Mouse (Mus musculus) layer of hippocampus, adult 8-10 months (tissue): ENCODE measurements at regions not wholly inside any gene's neighbourhood (a gene's known extent, or its start where the extent isn't known, plus 50 kb on each side); places are given as distances from the start of the nearest gene placed in this dataset.
A peak's percentile ranks its signal among the peaks of the same experiment; 100 is the strongest.

Experiments
- DNase-seq, 2 experiments: peaks; one replicate each; pipeline ENCODE4 v3.0.0; 2022; ENCODE audit warnings: low spot score in 2 of 2

DNA sequence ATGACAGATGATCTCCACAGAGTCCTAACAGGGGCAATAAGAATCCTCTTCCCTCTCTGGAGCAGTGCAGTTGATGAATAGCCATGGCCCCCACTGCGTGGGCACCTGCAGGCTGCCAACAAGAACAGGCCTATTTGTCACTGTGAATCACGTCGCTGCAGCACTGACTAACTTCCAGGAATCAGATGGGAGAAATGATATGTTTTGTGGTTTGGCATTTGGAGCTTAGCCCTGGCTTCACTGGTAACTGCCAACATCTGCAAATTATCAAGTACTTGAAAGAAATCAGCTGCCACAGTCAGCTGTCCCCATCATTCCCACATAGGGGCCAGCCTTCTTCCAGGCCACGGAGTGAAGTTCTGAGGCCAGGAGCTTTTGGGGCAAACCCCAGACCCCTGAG, 142.8 kb downstream of the Ets2 start:
- DNase-seq, result peak; percentile 33 to 39

DNA sequence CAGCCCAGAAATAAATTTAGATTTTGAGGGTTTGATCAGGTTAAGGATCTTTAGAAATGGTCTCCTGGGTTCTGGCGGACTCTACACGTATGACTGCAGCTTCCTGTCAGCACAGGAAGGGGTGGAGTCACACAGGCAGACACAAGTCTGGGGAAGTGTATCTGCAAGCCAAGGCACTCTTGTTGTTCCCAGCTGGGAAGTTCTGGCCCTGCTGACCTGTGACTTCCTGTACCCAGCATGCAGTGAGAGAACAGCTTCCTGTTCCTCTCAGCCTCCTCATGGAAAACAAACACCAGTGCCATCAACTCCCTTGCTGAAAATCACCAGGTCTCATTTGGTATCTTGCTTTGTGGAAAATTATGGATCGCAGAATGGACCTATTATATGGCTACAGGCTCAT, 140.9 kb downstream of the Ets2 start:
- DNase-seq, result no peak

DNA sequence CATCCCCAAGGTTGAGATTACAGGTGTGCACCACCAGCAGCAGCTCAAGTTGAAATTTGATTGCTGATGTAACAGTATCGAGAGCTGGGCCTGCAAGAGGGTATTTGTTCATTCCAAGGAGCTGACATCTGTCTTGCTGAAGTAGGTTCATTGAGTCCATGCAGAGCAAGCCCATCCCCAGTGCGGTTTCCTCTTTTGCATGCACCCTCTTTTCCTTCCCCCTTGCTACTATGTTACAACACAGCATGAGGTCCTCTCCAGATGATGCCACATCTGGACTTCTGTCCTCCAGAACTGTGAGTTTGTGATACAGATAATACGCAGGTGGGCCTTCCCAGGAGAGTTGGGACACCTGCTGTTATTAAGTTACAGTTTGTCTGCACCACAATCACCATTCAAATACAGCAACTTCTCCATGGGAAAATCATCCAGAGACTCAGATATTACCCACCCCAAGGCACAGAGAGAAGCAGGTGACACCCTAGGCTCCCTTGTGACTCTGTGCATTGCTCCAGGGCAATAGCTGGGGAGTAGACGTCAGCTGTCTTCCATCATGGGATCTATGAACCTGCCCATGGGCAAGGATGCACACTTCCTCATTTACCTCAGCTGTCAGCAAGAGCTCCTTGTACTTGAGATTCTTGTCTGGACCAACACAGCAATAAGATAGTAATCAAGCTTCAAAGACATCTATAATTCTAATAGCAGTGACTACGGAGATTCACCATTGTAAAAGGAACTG, 137.8 kb downstream of the Ets2 start:
- no peak for DNase-seq

DNA sequence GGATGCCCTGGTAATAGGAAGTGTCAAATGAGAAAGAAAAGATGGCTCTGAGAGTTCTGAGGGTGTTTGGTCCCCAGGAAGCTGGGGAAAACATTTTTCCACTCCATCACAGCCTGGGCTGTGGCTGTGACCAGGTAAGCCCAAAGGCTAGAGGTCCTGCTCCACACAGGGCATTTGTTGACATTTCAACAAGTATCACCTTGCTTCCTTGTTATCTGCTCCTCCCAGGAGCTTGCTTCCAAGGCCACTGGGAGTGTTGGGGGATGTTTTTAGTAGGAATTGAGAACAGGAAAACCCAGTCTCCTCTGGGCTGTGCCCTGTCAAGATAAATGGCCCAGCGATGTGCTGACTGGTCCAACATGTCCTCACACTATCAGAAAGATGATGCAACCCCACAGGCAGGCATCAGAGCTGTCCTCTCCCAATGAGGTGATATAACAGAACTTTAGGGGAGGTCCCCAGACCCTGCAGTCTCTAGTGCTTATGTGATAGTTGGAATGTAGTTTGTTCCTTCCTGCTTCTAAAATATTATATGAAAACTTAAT, 137.1 kb downstream of the Ets2 start:
- DNase-seq, result no peak

DNA sequence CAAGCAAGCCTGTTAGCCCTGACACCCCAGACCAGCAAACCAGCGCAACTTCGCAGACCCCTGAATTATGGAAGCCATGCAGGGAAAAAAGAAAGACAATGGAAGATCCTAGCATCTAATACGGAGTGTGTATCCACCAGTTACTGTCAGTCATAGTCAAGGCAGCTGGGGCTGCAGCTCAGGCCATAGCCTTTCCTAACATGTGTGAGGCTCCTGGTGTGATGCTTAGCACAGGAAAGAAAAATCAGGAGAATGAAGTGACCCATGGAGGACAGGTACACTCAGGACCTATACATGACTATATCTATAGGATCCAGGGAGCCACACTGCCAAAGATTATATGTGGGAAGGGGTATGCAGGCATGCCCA, 136.6 kb downstream of the Ets2 start:
- DNase-seq, result no peak

DNA sequence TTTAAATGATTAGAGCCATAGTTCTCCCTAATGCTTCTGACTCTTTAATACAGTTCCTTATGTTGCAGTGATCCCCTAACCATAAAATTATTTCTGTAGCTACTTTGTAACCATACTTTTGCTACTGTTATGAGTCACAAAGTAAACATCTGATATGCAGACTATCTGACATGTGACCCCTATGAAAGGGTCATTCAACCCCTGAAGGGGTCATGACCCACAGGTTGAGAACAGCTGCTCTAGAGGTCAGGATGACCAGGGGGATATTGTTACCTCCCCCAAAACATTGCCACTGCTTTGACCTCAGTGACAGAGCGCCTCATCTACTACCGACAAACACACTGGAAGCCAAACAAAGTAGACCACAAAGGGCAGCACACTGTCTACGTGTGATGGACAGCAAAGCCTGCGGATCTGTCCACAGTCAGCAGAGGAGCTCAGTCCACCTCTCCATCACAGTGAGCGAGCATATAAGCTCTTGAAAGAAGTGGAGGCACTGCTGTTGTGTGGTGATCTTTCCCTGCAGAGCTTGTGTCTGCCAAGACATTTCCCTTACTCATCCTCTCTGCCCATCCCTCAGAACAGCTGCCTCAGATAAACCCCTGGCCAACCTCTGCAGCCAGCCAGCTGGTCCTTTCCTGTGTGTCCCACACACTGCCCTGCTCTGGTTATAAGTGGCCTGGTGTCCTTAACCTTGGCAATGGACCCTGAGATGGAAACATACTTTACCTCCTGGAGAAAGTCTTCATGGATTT, 136.0 kb downstream of the Ets2 start:
- DNase-seq, result no peak

DNA sequence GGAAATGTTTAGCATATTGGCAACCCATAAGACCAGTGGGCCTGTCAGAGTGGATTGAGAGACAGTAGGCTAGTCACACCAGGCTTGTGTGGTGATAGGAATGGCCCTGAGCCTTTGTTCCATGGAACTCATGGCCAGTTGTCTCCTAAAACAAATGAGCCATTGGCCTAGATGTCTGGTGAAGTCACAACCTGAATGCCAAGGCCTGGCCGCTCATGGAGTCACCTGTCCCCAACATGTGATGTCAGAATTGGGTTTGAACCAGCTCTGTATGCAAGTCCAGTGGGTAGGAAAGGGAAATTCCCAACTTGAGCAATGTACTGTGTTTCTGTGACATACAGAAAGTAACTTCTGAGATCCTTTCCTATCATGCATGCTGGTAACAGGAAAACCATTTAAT, 134.1 kb downstream of the Ets2 start:
- no peak for DNase-seq

DNA sequence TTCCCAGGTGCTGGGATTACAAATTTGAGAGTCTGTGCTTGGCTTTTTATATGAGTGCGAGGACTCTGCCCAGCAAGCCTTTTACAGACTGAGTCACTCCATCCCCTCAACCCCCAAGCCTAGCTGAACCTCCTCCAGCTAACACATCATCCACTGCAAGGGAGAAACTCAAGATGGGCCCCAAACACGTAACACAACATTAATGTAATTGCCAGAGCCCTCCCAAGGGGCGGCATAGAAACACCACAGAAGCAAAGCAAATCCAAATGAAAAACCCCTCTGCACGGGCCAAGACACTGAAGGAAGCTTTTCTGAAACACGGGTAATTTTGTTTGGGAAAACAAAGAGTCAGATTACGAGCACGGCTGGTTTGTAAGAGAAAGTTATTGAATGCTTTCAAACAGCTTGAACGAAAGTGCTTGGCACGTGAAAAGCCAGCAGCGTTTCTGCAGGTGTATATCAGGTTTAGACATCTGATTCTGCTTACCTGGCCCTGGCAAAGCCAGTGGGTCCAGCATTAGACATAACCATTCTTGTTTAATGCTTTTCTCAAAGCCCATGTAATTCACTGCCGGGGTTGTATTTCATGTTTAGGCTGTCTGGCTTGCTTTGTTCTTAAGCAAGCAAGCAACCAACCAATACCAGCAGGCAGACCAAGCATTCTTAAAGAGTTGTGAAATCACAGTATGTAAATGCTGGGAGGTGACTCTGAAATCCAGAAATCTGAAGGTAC, 132.8 kb downstream of the Ets2 start:
- DNase-seq, result no peak

DNA sequence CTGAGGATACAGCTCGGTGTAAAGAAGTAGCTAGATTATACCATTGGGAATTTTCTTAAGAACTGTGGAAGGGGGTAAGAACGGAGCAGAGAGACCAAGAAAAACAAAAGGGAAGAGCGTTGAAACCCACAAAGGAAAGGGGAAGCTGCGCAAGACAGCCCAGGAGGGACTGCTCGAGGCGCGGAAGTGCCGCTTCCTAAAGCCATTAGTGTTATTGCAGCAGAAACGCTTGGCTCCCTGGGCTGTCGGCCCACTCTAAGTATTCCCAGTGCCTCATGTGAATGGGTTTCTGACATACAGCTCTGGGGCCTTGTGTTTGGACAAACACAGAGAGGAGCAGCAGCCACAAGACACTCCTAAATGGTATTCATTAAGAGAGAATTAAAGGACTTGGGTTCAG, 131.6 kb downstream of the Ets2 start:
- no peak for DNase-seq

DNA sequence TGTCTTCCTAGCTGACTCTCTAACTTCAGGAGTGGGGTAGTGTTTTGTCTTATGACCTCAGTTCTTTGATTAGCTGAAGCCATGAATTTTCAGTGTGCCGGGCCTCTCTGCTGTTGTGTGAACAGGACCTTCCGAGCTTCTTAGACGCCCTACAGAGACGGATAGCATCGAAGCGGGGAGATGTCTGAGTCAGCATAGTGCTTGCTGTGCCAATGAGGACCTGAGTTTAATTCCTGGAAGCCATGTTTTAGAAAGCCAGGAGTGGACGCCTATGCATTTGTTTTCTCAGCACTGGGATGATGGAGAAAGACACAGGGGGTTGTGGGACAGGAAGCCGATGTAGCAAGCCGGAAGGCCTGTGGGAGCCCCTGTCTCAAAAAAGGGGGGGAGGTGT, 130.5 kb downstream of the Ets2 start:
- DNase-seq, result no peak

DNA sequence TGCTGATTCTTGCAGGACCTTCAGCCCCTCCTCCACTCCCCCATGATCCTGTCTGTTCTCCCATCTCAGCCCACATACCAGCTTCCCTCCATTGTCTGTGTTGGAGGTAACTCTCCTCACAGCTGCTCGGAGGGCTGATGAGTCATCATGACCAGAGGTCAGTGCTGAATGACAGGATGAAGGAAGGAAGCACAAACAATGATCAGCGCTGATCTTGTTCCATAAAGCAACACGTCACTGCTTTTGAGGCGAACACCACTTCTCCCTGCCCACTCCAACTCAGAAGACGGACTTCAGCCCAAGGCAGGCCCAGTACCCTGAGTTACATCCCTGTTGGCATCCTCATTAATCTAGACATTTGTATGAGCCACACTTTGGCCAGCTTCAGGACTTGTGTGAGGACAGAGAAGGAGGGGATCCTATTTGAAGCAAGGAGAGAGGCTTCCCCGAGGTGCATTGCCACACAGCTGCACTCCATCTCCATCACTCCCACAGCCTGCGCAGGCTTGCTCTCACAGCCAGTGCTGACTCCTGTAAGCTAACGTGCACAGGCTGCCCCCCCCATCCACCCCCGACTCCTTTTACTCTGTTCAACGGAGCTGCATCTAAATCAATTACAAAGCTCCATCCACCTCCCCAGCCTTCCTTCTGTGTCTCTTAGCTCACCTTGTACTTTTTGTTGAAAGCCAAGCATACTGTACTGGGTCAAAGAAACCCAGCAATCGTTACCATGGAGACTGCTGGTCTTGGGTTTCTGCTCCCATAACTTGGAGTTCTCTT, 129.9 kb downstream of the Ets2 start:
- DNase-seq, result peak in 1 of 2 experiments; percentile 15

DNA sequence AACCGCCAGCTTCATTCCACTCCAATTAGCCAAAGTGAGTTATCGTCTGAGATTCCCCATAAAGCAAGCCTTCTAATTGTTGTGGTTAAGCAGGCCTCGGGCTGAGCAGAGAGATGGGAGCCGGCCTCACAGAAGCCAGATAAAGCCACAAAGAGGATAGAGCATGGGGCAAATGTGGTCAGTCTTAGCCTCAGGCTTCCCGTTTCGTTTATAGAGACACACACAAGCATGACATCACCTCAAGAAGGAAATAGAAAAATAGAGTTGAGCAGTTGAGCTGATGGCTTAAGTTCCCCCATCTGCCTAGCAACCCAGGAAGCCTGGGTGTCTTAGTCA, 125.5 kb downstream of the Ets2 start:
- no peak for DNase-seq

DNA sequence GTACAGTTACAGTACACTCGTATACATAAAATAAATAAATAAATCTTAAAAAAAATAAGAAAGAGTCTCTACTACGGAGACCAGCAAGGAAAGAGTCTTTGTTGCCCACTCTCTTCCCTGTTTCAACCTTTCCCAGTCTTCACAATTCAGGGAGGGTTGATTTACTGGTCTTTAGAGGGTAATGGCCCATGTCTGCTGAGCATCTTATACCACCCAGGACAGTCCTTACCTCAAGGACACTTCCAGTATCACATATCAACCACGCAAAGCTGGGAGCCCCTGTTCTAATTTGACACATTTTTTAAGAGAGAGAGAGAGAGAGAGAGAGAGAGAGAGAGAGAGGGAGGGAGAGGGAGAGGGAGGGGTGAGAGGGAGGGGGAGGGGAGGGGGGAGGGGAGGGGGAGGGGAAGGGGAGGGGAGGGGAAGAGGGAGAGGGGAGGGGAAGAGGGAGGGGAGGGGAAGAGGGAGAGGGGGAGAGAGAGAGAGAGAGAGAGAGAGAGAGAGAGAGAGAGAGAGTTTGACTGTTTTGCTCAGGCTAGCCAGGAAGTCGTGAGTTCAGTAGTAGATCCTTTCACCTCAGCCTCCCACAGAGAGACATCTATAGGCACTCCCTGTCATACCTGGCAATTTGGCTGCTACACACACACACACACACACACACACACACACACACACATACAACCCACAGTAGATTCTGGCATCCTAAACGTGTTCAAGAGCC, 125.0 kb downstream of the Ets2 start:
- DNase-seq, result no peak

DNA sequence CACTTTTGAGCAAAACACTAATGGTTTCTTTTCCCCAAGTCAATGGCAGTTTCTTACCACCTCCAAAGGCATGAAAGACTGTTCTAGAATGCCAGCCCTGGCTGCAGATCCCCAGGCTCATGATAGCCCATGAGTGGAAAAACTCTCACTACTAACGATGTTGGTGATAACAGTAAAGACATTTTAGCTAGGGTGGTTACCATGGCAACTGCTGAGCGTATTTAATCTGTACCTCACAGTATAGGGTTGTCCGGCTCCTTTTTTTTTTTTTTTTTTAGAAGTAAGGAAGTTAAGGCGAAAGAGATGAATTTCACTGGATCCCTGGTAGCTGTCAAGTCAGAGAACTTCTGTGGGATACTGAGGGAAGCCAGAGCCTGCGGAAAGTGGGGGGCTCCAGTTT, 123.8 kb downstream of the Ets2 start:
- no peak for DNase-seq

DNA sequence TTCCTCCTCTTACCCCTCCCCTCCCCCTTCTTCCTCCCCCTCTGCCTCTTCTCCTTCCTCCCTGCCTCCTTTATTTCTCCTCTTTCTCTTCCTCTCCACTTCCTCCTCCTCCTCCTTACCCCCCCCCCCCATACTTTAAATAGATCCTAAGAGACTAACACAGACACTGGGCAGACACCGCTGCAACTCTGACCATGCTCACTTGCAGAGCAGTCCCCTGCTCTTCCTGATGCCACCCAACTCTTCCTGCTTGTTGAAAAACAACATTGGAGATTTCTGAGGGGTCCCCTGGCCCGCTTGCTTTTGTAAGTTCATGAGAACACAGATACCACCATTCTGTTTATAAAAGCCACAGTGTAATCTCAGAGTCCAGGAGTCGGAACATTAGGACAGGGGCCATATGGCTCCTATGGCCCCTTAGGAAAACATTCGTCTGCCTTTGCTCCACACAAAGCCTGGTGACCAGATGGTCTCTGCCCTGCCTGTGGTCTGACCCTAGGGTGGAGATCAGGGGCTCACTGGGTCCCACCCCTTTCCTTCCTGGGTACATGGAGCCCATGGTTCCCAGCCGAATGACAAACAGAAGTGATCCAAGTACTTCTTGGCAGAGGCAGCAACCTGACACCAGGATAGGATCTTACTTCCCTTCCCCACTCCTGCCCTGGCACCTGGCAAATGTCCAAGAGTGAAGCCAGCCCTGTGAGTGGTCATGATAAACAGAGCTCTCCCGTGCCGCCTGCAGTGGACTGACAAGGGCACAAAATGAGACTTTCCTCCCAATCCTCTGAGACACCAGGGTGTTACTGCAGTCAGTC, 123.1 kb downstream of the Ets2 start:
- DNase-seq, result no peak

DNA sequence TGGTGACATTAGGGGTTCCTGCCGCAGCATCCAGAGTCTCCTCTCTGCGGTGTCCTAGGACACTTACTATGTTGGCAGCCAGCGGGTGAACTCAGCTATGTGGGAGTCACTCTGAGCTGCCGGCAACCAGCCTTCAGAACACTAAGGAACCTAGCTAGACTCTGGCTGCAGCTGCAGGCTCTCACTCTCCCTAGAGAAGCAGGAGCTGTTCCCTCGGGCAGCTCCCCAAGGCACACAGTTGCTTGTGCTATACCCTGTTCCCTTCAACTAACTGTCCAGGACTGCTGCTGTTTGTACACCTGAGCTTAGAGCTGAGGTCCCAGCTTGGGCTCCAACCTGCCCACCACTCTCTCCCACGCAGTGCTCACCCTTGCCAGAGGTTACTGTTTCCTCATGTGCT, 121.9 kb downstream of the Ets2 start:
- no peak for DNase-seq

DNA sequence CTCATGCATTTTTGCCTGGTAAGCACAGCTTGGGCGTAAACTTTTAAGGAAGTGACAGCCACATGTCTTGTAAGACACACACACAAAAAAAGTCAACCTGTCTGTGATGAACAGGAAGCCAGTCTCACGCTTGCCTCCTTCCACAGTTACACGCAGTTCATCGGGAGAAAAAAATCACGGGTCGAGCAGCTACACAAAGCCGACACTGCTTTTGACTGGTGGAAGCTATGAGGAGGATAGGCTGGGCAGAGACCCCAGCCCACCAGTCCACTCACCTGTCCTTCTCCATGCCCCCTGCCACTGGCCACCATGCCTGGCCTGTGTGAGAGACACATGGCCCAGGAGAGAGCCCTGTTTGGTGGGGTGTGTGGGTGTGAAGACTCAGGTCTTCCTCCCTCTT, 119.2 kb downstream of the Ets2 start:
- no peak for DNase-seq

DNA sequence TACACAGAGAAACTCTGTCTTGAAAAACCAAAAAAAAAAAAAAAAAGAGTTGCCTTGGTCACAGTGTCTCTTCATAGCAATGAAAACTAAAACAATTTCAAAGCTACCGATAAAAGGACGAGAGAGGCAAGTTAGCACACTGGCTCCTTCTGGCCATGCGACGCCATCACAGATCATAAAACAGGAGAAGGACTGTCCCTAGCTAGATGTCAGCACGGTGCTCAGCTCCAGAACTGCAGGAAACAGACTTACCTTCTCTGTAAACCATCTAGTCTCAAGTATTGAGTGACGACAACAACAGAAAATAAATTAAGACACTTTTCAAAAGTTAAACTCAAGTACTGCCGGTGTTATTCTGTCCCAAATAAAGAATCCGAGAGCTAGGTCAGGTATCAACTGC, 118.7 kb downstream of the Ets2 start:
- DNase-seq, result no peak

DNA sequence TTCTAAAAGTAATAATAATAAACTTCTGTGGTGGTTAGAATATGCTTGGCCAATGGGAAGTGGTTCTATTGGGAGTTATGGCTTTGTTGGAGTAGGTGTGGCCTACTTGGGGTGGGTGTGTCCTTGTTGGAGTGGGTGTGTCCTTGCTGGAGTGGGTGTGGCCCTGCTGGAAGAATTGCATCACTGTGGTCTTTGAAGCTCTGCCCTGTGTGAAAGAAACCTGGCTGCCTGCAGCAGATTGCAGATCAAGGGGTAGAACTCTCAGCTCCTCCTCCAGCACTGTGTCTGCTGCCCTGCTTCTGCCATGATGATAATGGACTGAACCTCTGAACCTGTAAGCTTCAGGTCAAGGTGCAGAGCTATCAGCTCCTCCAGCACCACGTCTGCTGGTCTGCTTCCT, 118.1 kb downstream of the Ets2 start:
- no peak for DNase-seq

DNA sequence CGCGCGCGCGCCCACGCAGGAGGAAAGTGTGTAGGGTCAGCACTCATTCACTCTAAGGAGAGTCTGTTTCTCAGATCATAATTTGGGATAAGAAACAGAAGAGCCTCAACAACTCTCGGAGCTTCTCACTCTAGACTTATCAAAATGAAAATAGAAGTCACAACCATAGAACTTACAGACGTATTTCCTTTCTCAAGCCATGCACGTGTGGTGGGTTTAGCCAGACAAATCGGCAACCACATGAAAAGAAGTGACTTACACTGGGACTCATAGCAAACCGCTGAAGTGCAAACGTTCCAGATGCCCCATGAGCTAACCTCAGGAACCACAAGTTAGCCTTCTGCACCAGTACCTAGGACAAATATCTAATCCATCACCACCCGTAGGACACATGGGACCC, 114.1 kb downstream of the Ets2 start:
- no peak for DNase-seq
